Mouse (Mus musculus) urinary bladder, postnatal 36 days (tissue): ENCODE results near the gene Mgat1.
"Not testable (repeated sequence)": the region's sequence is repeated elsewhere in the genome, so short reads cannot be mapped to it uniquely, and the experiment has no call there.

Experiments used
- DNase-seq, 2 experiments: peaks; one replicate each; pipeline ENCODE4 v3.0.0; 2022; ENCODE audit warnings: low spot score in 2 of 2, mixed read lengths in 1 of 2

The Mgat1 gene

DNA sequence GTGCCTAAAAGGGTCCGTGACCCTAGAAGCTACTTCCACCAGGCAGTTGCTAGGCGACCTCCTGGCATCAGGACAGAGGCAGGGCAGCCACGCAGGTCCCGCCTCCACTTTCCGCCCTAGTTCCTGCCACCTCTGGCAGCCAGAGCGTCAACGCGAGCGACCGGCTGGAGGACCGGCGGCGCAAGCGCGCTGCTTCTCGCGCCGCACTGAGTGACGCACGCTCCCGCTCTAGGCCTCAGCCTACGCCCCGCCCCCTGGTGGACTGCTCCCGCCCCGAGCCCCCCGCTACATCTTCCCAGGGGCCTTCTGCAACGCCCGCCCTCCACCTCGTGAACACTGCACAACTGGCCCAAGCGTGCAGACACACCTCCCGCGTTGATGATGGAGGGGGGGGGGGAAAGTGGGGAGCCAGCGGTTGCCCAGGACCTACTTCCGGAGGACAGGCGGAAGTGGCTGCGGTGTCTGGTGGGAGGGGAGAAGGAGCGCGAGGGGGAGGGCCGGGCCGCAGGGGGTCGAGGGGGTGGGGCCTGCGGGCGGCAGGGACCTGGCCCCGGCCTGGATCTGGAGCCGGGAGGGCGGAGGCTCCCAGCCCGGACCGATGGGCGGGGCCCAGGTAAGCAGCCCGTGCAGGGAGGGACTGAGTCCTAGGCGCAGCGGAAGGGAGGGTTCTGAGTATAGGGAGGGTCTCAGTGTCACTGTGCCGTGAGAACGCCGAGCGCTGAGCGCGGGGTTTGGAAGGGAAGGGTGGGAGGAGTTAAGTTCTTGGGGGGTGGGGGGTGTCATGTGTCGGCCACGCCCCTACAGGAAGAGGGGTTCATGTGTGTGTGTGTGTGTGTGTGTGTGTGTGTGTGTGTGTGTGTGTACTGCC lies at the start of gene Mgat1:
Mgat1 (plus strand) TSS at position 465 of the 868 bp plus-strand sequence.
- peak; percentile 84 to 91 for DNase-seq

DNA sequence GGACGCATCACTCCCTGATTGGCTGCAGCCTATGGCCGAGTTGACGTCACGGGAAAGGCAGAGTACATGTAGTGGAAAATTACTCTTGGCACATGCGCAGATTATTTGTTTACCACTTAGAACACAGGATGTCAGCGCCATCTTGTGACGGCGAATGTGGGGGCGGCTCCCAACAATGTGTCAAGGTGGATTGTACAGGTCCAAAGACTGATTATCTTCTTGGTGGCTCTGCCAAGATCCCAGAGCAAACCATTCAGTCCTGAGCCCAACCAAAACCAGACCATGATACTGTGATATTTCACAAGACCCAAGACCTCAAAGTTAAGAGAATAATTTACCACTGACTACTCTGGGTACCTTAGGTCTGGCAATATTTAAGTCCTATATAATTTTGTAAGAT lies 49.2 kb upstream of the Mgat1 start:
- not testable (repeated sequence) for DNase-seq

DNA sequence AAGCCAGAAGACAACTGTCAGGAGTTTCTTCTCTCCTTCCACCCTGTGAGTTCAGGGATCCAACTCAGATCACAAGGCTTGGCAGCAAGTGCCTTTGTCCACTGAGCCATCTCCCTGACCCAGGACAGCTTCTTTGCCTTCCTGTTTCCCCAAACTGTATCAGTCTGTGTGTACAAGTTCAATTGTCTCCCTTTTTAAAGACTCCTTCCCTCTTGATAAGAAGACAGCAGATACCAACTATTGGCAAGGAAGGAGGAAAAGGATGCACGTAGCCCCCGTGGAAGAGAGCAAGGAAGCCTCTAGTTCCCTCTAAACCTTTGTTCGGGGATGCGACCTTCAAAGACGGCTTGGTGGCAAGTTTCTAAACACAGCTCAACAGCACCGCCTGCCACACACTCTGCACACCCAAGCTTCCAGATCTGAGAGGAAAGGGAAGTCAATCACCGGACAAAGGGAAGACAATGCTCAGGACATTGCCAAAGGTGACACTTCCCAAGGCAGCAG lies 48.1 kb upstream of the Mgat1 start:
- no peak for DNase-seq

DNA sequence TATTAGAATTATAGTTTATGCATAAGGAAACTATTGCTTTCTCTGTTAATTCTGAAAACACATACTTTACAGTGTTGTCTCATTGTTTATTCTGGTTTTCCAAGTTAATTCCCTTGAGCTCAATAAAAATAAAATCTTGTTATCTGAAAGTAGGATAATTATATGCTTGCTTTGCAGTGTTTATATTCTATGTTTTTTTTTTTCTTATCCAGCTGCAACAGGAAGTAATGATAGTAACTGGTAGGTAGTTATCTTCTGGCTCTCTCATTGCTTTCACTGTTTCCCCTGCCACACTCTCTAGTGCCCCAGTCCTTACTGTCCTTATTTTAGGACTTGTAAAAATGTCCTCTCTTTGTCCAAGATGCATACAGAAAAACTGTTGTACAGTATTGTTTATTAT lies 43.3 kb upstream of the Mgat1 start:
- DNase-seq, result no peak

DNA sequence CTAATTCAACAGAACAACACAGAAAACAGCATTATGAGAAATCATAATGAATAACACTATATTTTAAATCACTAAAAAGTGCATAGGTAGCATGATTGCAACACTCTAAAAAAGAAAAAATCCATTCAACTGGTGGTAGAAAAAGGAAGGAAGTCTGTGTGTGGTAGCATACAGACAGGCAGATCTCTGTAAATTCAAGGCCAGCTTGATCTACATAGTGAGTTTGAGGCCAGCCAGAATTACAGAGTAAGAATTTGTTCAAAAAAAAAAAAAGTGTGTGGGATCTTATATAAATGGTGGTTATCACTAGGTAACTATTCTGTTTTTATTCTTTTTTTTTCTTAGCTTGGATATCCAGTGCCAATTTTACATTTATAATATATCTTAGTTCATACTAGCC lies 42.8 kb upstream of the Mgat1 start:
- DNase-seq, result no peak

DNA sequence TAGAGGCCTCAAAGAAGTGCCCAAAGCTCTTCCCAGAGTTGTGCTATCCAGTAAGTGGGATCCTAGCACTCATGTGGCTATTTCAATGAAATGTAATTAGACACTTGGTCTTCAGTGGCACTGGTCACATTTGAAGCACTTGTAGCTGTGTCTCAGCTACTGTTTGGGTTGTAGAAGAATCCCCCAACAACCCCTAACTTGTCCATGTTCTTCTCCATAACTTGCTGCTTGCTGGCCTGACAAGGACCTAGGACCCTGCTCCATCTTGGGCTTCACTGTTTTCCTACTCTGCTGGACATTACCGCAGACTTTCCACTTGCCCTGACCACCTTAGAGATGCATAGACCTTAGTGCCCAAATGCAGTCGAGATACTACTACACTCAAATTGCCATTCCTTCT lies 41.9 kb upstream of the Mgat1 start:
- no peak for DNase-seq

DNA sequence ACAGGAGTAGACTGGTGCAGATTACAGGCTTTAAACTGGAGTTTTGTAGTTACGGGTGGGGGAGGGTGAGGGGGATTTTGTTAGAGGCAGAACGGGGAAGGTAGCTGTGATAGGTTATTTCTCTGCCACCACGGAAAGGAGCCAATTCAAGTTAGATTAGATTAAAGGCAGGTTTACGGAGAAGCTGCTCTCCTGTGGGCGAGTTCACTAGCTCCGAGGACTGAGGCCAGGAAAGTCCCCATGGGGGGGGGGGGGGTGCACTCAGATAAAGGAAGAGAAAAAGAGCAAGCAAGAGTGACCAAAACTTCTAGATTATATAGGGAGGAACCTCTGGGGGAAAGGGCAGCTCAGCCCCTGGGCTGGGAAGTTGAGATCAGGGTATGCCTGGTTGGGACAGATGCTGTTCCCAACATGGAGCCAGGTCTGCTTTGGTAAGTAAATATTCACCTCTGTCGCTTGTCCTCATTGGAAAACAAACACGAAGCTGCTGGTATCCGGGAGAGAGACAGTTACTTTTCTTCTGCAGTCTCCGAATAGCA lies 41.4 kb upstream of the Mgat1 start:
- DNase-seq, result peak in 1 of 2 experiments; percentile 28

DNA sequence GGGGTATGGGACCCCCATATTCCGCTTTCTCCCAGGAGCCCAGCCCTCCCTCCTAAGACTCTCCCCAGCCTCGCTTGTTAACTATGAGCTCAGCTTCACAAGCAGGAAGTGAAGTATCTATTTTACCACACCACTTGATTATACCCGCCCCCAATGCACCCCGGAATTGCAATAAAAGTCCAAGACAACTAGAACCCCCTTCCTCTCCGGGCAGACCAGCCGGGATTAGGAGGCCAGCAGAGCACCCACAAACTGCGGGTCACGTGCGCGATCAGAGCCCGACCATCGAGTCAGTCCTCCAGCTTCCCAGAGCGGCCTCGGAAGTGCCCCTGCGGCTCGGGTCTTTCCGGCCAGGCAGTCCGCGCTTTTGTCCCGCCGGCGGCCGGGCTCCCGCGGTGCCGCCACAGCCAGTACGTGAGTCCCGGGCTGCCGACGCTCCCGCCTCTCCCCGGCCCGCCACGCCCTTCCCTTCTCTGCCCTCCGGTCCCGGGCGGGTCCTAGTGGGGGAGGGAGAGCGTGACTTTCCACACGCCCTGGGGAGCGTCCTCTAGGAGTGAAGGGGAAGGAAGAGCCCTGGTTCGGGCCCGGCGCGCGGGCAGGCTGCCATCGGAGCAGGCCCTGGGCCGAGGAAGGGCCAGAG lies 40.7 kb upstream of the Mgat1 start, which contains the start of gene Zfp62:
Zfp62 (plus strand) TSS at position 164 of the 640 bp plus-strand sequence.
- peak; percentile 86 to 94 for DNase-seq

DNA sequence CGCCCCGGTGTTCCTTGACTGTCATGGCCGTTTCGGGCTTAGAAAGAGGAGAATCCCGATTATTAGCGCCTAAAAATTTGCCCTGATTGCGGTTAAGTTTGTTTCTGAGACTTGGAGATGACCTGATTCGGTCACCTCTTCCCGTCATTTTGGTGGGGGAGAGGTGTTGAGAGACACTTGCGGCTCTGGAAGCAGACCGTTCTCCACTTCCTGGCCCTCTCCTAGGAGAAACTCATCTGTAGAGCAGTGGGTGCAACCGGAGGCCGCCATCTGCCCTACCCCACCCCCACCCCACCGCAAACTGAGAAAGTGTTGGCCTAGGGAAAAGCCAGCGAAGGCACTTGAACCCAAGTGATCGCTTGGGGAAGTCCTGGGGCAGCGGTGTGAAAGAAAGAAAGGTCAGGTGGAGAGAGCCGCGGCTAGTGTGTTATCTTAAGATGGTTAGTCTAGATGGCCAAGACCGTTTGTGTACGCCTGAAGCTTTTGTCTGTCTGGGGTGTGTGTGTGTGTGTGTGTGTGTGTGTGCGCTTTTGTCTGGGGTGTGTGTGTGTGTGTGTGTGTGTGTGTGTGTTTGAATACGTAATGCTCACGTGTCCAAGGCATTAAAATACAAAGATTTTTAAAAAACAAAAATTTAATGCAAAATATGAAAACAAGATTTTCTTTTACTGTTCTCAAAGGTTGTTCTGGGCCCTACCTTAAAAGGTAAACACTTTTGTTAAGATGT lies 40.1 kb upstream of the Mgat1 start:
- no peak for DNase-seq

DNA sequence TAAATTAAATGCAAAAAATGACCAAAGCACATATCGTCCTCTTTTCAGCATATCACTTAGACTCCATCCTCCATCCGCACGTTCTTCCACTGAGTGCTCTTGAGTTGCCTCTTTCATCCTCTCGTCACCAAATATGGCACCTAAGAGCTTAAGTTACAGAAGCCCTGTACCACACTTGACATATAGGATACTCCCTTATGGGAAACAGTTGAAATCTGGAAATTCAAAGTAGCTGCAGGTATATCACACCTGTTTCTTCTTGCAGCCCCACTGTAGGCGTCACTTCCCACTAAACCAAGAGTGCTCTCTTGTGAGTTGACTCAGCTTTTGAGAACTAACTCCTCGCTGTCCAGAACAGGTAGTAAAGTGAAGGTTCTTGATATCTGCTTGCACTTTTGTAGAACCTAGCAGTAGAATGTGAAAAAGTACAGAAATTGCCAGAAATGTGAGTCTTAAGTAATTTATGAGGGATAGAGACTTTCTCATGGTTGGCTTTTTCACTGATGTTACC lies 38.9 kb upstream of the Mgat1 start:
- DNase-seq, result no peak

DNA sequence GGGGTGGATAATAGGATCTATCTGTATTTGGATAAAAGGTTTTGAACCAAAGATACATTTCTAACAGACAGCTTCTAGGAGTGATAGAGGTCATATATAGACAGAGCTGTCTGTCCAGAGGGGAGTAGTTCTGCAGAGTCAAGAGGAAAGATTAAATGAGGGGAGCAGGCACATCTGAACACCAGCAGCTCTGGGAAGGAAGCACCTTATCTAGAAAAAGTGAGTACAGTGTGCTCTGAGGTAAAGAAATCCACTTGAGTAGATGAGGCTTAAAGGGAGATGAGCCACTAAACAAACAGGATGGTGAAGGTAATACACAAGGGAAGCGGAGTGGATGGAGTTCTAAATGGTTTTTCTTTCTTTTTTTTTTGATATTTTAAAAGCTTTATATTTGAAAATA lies 36.5 kb upstream of the Mgat1 start:
- no peak for DNase-seq

DNA sequence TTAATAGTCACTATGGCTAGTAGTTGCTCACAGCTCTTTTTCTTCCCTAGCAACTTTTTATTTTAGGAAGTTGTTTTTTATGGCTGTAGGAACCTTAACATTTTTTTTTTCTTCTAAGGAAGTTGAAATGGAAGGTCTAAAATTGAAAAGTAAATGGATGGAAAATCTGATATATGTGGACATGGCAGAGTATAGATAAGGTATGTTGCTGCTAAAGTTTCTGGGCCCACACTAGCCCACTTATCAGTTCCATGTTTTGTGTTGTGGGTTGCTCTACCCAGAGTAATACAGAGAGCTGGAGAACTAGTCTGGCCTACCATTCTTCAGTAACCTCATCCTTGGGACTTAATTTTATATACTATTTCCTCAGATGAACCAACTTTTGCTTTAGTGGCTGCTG lies 31.4 kb upstream of the Mgat1 start:
- no peak for DNase-seq

DNA sequence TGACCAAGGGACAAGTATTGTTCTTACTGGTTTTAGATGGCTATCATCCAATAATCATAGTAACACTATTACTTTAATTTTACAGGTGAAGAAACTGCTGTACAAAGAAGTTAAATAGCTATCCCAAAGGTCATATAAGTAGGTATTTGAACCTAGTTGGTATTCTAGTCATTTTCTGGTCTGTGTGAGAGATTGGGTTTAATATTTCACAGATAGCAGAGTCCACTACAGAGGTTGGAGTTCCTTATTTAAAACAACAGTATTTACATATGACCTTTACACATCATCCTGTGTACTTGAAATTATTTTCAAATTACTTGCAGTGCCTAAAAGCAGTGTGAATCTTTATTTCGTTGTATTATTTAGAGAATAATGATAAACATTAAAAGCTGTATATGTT lies 30.5 kb upstream of the Mgat1 start:
- DNase-seq, result no peak

DNA sequence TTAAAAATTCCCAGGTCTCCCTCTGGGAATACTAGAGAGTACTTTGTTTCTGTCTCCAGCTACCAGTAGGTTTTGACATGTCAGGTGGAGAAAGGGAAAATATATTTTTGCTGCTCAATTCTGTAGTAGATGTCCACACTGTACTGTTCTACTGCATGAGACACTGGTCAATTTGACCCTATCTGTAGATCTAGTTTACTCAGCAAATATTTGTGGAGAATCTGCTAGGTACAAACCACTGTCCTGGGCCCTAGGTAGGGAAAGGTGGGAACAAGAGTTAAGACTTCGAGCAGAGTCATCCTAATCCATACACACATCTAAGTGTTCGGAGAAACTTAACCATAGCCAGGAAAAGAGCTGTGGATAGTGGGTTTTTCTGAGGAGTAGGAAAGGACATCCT lies 24.7 kb upstream of the Mgat1 start:
- DNase-seq, result no peak

DNA sequence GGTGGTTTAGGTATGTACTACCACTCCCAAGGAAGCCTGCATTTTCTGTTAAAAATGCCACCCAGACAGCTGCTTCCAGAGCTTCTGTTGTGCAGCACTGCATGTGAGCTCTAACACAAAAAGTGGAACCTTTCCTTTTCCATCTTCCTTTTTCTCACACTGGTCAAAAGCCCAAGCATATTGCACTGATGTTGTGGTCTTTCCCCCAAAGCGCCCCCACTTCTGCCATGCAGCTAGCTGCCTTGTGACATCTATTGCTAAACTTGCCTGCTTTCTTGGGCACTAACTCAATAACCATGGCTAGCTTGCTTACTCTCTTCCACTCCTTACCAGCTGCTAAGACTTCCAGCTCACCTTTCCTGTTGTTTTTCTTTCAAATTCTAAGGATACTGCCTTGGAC lies 19.5 kb upstream of the Mgat1 start:
- no peak for DNase-seq

DNA sequence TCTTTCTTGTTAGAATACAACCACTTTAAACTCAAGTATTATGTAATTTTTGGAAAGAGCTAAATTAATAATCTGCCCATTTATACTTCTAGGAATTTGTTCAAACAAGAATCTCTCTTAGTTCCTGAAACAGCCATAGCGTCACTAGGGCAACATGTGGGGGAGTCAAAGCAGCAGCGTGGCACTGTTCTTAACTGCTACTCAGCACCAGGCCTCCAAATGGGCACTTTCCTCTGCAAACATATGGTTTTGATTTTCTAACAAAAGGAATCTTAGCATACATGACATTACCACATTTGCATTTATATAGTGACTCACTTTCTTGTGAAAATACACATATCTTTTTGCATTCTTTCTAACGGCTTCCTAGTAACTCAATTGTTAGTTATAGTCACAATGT lies 11.2 kb upstream of the Mgat1 start:
- no peak for DNase-seq

DNA sequence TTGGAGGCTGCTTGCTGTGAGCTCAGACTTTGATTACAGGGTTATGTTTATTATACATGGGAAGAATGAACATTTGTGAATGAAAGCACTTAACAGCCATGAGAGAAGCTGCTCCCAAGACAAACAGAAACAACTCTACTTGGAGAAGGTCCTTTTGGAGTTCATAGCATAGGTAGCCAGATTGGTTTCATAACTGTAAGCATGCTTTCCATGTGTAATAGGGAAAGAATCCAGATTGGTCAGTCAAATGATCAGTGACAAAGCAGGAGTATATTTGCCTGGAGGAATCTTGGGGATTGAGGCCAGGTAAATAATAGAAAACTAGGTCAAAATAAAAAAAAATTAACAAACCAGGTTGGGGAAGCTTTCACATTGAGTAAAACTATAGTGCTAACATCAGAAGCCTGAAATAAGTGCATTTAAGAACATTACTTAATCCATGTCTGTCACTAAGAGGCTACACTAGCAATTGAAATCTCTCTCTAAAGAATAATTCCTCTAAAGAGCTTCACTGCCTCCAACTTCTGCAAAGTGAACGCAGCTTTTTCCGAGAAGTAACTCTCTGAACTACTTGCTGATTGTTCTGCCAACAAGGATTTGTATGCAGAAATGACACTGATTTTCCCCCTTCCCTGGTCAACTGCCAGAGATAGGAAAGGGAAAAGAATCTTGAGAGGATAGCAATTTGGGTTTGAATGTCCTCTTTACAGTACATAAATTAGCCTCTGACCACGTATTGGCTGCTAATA lies 8.4 kb upstream of the Mgat1 start:
- no peak for DNase-seq

DNA sequence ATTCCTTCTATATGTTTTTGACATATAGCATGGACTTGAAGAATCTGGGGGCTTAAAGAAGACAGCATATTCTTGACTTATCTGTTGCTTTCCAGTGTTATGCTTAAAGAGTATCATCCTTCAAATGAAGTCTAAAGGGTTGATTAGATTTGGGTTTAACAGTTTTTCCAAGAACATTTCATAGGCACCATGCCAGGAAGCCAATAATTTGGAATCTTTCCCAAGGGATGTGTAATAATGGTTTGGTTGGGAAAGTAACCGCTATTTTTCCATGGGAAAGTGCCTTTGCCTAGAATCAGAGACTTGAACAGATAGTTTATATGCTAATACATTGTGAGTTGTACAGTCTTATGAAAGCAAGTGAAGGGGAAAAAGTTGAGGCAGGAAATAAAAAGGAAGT lies 7.1 kb upstream of the Mgat1 start:
- no peak for DNase-seq

DNA sequence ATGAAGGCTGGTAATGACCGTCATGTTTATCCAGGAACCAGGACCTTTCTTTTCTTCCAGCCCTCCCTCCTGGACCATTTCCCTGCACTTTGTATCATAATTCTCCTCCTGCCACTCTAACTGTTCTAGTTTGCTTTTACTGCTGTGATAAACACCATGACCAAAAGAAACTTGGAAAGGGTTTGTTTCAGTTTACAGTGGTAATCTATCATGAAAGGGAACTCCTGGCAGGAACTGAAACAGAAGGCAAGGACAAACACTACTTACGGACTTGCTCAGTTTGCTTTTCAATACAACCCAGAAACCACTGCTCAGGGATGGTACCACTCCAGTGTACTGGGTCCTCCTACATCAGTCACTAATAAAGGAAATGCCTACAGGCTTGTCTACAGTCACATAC lies 6.5 kb upstream of the Mgat1 start:
- DNase-seq, result no peak

DNA sequence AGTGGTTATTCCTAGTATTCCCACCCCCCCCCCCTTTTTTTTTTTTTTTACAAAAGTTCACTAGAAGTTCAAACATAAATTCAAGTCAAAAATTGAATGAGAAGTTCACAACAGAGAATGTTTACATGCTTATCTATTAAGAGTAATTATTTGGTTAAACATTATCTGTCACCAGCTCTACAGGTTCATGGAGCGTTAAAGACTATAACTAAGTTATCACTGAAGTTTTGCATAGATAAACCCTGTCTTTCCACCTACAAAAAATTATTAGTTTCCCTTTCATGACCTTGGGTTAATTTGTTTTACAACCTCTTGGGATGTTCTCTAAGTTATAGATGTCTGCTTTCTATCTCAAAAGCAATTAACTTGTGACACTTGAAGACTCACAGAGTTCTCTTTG lies 3.7 kb upstream of the Mgat1 start:
- DNase-seq, result no peak

DNA sequence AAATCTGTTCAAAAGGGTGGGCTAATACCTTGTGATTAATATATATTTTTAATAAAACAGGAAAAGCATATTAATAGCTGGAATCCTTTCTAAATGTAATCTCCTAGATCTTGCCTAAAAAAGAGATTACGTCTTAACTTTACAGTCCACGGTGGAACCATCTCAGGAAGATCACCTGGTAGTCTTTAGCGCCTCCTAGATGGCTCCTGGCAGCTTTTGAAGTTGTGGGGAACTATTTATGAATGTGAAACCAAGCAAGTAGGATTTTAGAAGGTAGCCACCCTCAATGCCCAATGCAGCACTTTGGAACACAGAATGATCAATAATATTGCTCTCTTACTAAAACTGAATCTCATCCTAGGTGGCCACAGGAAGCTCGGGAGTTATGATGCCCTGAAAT lies 3.1 kb upstream of the Mgat1 start:
- no peak for DNase-seq
